Mouse (Mus musculus): ENCODE results near the gene Mpzl2.

Gene Mpzl2

DNA sequence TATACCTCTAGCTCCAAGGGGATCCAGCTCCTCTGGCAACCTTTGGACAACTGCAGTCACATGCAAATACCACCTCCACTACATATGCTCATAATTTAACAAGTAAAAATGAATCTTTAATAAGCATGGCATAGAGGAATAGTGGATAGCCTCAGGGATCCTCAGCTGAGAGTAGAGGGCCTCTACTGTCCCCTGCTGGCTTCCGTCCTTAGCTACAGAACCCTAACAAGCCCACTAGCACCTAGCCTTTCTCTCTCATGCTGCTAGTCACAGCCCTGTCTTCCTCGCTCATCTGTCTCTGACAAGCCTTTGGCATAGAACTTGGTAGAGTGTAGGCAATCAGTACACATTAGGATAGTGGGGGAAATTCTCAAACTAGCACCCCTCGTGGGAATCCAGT, 51.2 kb downstream of the Mpzl2 start:
- DNase-seq: no peak

DNA sequence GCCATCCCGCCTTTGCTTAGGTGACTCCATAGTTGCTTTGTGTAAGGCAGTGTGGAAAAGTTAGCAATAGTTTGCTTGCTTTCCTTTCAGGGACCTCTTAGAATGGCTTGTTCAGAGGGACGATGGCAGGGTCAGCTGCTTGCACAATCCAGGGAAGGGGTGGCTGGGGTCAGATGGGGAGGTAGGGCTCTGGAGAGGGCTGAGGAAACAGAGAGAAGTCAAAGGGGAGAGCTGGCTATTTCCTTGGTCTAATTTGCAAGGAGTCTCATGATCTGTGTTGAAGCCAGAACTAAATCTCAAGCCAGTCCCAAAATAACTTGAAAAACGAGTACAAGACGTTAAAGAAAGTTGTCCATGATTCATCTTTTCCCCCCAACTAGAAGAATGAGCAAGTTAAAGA, 53.0 kb downstream of the Mpzl2 start:
- DNase-seq: no peak

DNA sequence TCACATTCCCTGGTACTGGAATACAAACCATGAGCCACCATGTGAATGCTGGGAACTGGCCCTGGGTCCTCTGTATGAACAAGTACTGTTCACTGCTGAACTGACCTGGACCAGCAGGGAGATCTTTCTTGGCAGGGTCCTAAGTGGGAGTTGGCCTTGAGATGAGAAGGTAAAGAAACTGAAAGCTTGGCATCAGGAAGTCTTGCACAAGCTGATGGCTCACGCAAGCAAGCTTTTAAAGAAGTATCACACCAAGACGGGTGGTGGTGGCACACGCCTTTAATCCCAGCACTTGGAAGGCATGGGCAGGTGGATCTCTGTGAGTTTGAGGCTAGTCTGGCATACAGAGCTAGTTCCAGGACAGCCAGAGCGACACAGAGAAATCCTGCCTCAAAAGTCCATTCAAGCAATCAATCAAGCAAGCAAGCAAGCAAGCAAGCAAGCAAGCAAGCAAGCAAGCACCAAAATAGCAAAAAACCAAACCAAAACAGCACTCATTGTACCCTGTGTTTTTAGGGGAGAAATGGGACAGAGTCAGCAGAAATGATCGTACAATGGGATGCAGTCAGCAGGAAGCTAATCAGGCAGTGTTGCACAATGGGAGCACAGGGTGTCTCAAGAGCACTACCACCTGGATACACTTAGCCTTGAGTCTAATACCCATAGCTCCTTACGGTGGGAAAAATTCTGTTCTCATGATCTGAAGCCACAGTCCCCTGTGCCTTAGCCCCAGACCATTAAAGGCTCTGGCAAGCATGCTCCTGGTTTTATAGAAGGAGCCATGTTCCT, 55.7 kb downstream of the Mpzl2 start:
- no peak for DNase-seq

DNA sequence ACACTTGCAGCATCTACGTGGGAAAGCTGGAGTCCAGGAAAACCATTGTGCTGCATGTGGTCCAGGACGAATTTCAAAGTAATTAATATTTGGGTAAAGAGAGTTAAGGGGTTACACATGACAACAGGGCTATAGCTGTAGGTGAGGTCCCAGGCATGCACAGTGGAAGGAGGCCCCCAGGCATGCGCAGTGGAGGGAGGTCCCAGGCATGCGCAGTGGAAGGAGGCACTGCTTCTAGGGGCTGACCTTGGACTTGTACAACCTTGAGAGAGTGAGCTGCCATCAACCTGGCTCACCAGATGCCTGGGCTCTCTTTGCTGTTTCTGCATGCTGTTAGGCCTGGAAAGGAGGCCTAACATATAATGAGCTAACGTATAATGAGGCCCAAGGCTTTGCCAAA, 58.3 kb downstream of the Mpzl2 start:
- no peak for DNase-seq

DNA sequence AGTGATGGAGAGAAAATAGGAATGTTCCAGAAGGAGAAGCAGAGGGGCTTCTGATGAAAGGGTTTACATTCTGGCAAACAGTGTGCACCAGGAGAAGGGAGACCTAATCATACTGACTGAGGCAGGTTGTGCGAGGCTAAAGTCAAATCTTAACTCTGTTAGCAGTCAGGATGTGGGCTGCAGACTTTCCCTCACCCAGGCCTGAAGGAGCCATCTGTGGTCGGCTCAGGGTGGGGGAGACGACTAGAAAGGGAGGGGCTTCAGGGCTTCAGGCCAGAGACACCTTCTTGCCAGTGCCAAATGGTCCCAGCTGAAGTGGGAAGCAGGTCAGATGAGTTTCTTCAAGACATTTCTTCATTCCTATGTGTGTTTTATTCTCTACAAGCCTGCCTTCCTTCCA, 58.8 kb downstream of the Mpzl2 start:
- DNase-seq: no peak

DNA sequence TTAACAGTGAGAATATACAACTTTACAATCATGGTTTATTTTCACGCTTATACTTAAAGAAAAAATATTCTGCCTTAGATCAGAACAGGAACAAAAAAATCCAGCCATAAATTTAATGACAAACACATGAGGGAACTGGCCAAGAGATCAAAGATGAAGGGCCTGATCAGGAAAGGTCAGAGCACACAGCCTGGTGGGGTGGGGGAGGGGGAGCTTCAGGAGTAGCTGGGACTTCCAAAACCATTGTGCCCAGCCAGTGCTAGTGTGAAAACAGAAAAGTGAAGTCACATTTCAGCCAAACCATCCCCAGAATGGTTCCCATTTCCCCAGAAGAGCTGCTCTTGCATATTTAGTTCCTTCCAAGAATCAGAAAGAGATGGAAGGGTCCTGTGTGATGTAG, 62.9 kb downstream of the Mpzl2 start:
- DNase-seq: no peak

DNA sequence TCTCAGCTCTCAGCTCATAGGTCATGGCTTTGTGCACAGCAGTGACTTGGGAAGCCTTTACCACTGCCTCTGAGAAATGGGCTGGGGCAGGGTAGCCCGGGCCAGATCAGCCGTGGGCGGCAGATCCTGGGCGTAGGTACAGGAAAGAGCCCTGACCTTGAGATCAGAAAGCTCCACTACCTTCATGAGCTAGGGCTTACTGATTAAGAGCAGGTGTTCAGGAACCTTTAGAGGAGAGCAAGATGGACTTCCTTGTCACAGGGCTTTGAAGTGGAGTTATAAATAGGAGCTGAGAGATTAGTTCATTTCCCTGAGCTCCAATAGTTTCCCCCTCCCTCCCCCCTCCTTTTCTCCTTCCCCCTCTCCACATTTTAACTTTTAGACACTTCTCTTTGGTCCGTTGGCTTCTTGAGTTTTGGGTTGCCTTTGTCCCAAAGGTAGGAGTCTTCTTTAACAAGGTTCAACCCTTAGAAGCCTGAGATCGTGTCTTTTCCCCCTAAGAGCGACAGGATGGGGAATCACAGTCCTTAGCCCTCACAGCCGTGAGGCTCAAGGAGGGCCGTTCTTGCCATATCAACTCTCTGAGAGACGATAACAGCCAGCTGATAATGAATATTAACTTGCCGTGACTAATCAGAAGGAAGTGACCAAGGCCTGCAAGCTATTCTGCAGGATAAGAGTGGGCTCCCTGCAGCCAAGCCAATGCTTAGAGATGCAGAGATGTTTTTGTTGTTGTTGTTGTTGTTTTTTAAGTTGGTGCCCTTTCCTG, 63.8 kb downstream of the Mpzl2 start:
- no peak for DNase-seq
